Mouse (Mus musculus): Measurements from ENCODE around the gene Pik3cb.

- TF ChIP-seq POLR2A (IDR thresholded peaks at IDR 0.05; ENCODE audit: low read depth, low read length) = no peak
- no peak for TF ChIP-seq CTCF (conservative IDR thresholded peaks at IDR 0.05; ENCODE audit: insufficient read depth, insufficient read length, low read depth, low read length)
Observed at GRCm38 (mm10) chr9:99171186-99171585, 30.8 kb upstream of the Pik3cb start.

Measured in kidney, adult 2 months (tissue).